Mouse (Mus musculus): ENCODE measurements around the gene Rgs7bp. TPM values are rescaled to one million over a fixed set of nuclear protein-coding genes. Genes with fewer than 3 reads are reported as not detected.
"Not testable (repeated sequence)": the region's sequence is repeated elsewhere in the genome, so short reads cannot be mapped to it uniquely, and the experiment has no call there.

The Rgs7bp gene
- polyA plus RNA-seq, 1 experiment from 2014 or later, result 2.9 TPM

DNA sequence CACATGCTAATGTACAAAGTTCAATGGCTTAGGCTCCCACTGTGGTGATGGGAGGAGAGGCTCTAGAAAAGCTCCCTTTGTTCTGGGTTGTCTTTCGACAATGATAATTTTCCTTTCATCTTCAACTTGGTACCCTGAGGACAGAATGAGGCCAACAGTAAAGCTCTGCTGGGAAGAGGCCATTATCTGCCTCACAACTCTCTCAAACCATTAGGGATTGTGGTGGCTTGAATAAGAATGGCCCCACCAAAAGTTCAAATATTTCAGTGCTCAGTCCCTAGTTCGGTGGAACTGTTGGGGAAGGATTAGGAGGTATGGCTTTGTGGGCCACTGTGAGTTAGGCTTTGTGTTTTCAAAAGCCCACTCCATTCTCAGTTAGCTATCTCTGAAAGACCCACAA is 138.6 kb downstream of the Rgs7bp start:
- H3K4me1 ChIP-seq (replicated peaks), result no peaks in the 10 kb centered on the region
- H3K36me3 ChIP-seq, result no peaks in the 10 kb centered on the region
- 91% methylated on average over 2 of the region's 2 CpGs for WGBS
- no peak overlapping the region for H3K27ac ChIP-seq
- ATAC-seq, result no peak
- H3K9me3 ChIP-seq, result no peaks in the 10 kb centered on the region
- H3K4me3 ChIP-seq (replicated peaks), result no peak overlapping the region
- H3K4me2 ChIP-seq (replicated peaks), result no peak overlapping the region
- no peak overlapping the region for H3K9ac ChIP-seq
- no peaks in the 10 kb centered on the region for H3K27me3 ChIP-seq (replicated peaks)

DNA sequence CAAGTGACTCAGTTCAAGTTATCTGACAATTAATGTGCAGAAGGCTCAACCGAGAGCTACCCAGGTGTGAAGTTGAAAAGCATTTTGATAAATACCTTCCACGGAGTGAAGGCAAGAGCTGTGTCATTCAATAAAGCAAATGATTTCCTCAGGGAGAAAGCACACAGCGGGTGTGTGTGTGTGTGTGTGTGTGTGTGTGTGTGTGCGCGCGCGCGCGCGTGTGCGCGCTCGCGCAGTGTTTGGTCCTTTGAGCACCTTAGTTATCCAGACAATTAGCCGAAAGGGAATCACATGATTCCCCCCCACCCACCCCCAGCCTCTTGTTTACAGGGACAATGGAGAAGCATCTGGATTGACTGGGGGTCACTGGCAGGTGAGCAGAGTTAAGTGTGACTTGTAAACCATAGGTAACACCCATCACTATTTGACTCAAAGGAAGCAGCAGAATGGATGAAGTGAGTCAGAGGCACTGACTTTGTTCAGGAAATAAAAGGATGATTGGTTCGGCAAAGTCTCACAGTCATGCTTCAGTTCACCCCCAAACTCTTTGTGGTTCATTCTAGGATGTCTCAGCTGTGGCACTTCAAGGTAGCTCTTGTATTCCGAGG is 140.3 kb downstream of the Rgs7bp start:
- 84% methylated on average over 17 of the region's 17 CpGs for WGBS
- Histone ChIP-seq H3K27ac (no peak overlapping the region), H3K27me3 (replicated peaks) (no peaks in the 10 kb centered on the region)

DNA sequence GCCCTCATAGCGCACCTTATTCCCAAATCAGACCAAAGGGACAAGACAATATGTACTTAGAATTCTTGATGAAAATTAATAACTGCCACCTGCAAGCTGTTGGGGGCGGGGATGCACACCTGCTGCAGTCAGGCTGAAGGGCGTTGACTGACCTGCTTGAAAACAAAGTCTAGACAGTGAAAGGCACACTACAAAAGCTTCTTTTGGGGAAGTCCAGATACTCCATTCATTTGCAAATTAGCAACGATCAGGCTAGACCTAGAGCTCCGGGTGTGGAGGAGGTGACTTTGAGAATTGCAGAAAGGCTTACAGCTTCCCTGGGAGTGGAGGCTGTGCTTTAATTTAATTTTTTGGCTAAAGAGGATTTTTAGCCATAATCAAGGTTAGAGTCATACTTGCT is 143.1 kb downstream of the Rgs7bp start:
- H3K4me3 ChIP-seq (replicated peaks); H3K9ac ChIP-seq; H3K27me3 ChIP-seq (replicated peaks); H3K4me2 ChIP-seq (replicated peaks); H3K4me1 ChIP-seq (replicated peaks); ATAC-seq; H3K9me3 ChIP-seq; H3K27ac ChIP-seq; H3K36me3 ChIP-seq: not testable (repeated sequence)
- 82% methylated on average over 5 of the region's 5 CpGs for WGBS

More for the DNA sequence above, 140.3 kb downstream of the Rgs7bp start:
- Histone ChIP-seq H3K4me3 (replicated peaks) (no peak overlapping the region), H3K36me3 (no peaks in the 10 kb centered on the region), H3K4me1 (replicated peaks) (no peaks in the 10 kb centered on the region), H3K4me2 (replicated peaks) (no peak overlapping the region), H3K9me3 (no peaks in the 10 kb centered on the region), H3K9ac (no peak overlapping the region)
- ATAC-seq, result no peak

DNA sequence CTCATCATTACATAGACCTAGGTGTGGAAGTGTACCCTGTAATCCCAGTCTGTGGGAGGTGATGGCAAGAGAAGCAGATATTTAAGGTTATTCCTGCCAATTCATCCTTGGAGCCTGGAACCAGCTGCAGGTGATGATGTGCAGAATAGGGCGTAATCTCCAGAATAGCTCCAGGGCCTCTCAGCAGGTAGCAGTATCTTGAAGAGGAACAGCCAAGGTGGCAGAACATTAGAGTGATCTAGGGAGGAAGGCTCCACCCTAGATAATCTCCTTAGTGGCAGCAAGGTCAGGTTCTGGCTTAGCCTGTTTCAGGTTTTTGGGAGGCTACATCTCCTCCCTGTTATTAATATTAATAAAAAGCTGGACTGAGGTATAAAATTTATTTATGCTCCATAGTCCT is 143.7 kb downstream of the Rgs7bp start:
- not testable (repeated sequence) for H3K27me3 ChIP-seq (replicated peaks); ATAC-seq; H3K4me2 ChIP-seq (replicated peaks)

DNA sequence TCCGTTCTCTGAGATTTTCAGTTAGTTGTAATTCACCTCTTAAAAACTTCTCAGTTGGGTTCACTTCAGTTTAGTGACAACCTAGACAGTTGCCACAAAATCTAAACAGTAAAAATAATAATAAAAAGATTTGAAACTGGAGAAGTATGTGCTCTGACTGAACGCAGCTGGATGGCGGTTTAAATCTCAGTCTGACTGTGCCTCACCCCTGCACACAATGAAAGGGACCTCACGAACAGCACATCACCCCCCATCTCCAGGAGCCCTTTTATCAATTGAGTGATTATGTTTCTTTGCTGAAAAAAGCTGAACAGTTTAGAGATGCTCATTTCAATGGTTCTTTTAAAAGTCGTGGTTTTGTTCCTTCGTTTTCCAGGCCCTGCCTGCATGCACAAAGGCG is 146.0 kb downstream of the Rgs7bp start:
- H3K27me3 ChIP-seq (replicated peaks), result no peaks in the 10 kb centered on the region
- 65% methylated on average over 7 of the region's 7 CpGs for WGBS

More for the DNA sequence above, 143.7 kb downstream of the Rgs7bp start:
- H3K9me3 ChIP-seq; H3K4me3 ChIP-seq (replicated peaks); H3K4me1 ChIP-seq (replicated peaks); H3K9ac ChIP-seq; H3K36me3 ChIP-seq; H3K27ac ChIP-seq: not testable (repeated sequence)
- WGBS, result 97% methylated on average over 1 of the region's 1 CpGs

More for the DNA sequence above, 146.0 kb downstream of the Rgs7bp start:
- H3K4me1 ChIP-seq (replicated peaks), result no peaks in the 10 kb centered on the region
- H3K4me2 ChIP-seq (replicated peaks), result no peak overlapping the region
- H3K27ac ChIP-seq, result no peak overlapping the region
- ATAC-seq, result no peak
- H3K9ac ChIP-seq, result no peak overlapping the region
- H3K9me3 ChIP-seq, result no peaks in the 10 kb centered on the region
- no peak overlapping the region for H3K4me3 ChIP-seq (replicated peaks)
- H3K36me3 ChIP-seq, result no peaks in the 10 kb centered on the region

Other genes with a start within 250 kb of the Rgs7bp start
- 27.4 and 28.3 TPM in 2 replicates for gene Cwc27, start 237.8 kb downstream of the Rgs7bp start, polyA plus RNA-seq (2015; fragmentation: Nextera tagmentation; extraction: Ambion mirVana)
- 0.25 and 0.39 TPM in 2 replicates for gene Shisal2b, start 191.0 kb downstream of the Rgs7bp start, polyA plus RNA-seq (2015; fragmentation: Nextera tagmentation; extraction: Ambion mirVana)
- not detected in 2 replicates for gene 4933425L06Rik, start 27.2 kb upstream of the Rgs7bp start, polyA plus RNA-seq (2015; fragmentation: Nextera tagmentation; extraction: Ambion mirVana)
- gene Rnf180, start 239.9 kb upstream of the Rgs7bp start, polyA plus RNA-seq (2015; fragmentation: Nextera tagmentation; extraction: Ambion mirVana), result 2.7 and 3.0 TPM in 2 replicates

Data from intestine, embryonic 15.5 days (tissue).